Mouse (Mus musculus) kidney, adult 8-10 months (tissue): Measurements from ENCODE around the gene Lrfn2.

ENCODE experiments used
- DNase-seq, 2 experiments: peaks; one replicate each; pipeline ENCODE4 v3.0.0; 2022

Lrfn2 gene

GRCm38 (mm10) chr17:49037163-49037950, 105.2 kb downstream of the Lrfn2 start:
- no peak for DNase-seq

DNA sequence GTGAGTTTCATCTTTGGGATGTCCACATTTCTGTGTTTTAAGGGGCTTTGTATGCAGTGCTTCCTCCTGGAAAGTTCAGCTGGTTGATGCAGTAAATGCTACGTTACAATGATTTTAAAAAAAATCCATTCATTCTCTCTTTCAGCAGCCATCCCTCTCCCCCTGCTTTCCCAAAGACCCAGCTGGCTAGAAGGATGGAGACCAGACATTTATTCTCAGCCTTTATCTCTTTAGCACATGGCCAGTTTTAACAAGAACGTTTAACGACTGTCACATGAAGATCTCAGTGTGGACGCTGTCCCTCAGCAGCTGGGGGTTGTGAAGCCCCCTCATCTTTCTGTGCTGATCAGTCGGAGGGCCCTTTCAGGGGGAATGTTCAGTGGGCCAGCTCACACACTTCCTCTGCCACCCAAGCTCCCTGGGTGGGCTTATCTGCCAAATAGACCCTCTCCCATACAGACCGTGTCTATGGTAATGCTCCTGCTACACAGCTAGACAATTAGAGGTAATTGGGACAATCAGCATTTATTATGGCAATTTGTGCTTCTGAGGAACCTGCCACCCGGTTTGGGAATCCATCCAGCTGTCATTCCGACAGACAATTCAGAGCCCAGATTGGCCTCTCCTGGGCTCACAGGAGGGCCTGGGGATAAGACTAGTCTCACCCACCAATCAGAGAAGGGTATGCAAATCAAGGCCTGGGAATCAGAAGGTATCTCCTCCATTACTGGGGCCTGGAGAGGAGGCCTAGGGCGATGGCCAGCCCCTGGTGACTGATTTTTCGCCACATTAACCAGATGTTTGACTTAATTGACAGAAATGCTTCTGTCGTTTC, 111.8 kb downstream of the Lrfn2 start:
- no peak for DNase-seq

- peak in 1 of 2 experiments; percentile 18 for DNase-seq
Measured at GRCm38 (mm10) chr17:49047921-49048320, 115.7 kb downstream of the Lrfn2 start.

DNA sequence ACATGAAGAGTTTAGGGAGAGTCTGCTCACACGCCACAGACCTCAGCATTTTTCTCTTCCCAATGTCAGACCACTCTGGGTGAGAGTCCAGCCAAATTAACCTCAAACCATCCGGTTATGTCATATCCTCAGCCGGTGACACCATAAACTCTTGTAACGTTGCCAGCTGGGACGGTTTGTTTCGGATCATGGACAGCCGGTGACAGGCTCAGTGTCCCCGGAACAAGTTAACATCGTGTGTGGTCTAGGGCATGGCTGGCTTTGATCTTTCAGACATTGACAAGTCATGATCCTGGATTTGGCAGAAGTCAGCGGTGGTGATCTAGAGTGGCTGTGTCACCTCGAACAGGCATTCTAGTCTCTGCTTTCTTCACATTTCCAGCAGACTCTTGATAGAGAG, 119.1 kb downstream of the Lrfn2 start:
- DNase-seq = peak in 1 of 2 experiments; percentile 9

DNA sequence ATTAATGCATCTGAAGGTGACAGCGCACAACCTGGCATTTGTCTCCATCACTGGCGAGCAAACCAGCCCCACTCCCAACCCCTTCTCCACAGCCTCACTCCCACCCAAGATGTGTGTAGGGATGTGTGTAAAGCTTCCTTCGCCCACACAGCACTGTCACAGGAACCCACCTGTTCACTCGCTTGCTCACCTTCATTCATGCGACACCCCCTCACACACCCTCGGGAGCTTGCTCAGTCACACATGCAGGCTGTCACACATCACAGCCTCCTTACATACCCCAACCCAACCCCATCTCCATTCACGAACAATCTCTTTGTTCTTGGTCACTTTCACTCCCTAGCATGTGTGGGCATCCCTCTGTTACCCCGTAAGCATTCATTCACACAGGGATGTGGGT, 129.0 kb downstream of the Lrfn2 start:
- DNase-seq = no peak

DNA sequence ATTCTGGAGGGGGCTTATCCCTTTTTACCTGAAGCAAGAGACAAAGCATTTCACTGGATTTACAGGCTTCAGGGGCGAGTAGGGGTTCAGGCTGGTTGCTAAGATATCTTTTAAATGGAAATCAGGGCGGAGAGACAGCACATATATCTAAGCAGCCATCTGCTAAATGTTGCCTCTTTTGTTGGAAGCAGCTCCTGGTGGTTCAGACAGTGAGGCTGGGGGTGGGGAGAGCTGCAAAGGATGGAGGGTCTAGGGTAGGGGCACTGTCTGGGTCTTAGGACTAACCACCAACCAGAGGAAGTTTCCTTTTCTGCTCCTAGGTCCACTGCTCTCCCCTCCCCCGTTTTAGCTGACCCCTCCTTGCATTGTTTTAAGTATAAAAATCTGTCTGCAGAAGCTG, 131.6 kb downstream of the Lrfn2 start:
- no peak for DNase-seq

DNA sequence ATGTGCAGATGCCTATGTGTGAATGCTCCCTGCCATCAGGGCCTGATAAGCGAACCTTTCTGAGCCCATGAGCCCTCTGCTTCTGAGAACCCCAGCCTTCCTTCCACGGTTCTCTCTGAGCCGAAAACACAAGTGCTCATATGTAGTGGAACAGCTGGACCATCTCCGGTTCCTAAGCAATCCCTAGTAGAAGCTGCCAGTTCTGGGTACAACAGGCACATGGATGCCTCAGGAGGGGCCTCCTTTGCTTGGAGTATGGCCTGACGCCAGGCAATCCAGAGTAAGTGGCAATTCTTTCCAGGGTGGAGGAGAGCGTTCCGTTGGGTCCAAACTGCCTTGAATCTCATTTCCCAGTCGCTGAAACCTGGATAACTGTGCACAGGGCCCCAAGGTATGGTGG, 132.3 kb downstream of the Lrfn2 start:
- no peak for DNase-seq

DNA sequence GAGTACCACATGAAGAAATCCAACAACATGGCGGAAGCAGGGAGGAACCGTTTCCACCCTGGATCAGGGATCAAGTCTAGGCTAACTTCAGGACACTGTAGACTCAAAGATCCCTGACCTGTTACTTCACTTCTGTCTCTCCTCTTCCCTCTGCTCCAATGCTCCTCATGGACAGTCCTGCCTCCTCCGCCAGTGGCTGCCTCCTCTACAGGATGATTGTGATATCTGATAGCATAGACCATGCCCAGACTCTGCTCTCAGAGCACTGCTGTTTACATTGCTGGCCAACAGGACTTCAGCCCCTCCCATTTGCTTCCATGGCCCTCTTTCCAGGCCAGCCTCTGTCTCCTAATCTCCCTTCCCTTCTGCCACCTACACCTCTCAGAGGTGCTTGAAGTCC, 132.9 kb downstream of the Lrfn2 start:
- no peak for DNase-seq

- DNase-seq = no peak
Measured at GRCm38 (mm10) chr17:49066748-49067147, 134.6 kb downstream of the Lrfn2 start.

- no peak for DNase-seq
Measured at GRCm38 (mm10) chr17:49078168-49078567, 146.0 kb downstream of the Lrfn2 start.

DNA sequence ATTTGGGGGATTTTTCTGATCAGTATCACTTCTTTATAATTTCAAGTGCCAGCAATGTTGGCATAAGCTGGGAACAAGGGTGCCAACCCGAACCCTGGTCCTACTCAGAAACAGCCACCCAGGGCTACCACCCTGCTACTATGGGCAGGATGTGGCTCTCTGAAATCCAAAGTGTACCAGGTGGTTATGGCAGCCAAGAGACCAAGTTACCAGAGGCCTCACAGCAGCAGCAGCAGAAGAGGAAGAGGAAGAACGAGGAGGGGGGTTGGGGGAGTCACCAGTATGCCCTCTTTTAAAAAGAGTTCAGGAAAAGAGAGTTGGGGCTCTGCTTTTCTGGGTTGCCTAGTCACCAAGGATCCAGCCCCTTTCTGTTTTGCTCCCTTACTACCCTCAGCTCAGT, 147.5 kb downstream of the Lrfn2 start:
- DNase-seq = no peak

GRCm38 (mm10) chr17:49083594-49084380, 151.6 kb downstream of the Lrfn2 start:
- DNase-seq = no peak

DNA sequence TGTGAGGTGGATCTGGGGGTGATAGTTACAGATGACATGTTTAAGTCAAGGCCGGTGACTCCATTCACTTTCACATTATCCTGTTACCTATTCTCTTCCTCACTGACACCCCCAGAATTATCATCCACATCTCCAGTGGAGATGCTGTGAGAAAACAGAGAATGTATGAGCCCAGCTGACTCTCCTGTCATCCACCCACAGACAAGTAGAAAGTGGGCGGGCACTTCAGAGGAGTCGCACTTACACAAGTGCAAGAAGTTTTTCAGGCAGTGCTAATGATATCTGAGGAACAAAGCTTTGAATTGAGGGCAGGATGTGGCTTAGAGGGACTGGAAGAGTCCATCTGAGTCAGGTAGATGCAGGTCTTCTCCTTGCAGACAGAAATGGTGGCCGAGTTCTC, 152.9 kb downstream of the Lrfn2 start:
- DNase-seq = no peak

DNA sequence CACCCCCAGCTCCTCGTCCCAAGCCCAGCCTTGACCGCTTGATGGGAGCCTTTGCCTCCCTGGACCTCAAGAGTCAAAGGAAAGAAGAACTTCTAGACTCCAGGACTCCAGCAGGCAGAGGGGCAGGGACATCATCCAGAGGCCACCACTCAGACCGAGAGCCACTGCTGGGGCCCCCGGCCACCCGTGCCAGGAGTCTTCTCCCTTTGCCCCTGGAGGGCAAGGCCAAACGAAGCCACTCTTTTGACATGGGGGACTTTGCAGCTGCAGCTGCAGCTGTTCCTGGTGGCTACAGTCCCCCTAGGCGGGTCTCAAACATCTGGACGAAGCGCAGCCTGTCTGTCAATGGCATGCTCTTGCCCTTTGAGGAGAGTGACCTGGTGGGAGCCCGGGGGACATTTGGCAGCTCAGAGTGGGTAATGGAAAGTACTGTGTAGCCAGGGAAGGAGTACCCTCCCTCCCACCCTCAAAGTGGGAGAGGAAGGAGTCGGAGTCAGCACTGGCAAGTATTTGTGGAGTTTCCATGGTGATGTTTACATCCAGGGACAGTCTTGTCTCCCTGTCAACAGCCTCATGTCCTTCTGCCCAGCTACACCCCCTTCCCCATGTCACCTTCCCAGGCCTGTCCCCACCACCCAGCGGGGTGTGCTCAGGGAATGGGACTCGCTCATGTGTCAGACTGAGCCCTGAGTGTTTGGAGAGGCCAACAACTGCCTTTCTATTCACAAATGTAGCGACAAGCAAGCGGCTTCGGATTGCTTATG, 164.8 kb downstream of the Lrfn2 start:
- no peak for DNase-seq

GRCm38 (mm10) chr17:49111399-49111798, 179.2 kb downstream of the Lrfn2 start:
- no peak for DNase-seq

- DNase-seq = no peak
Measured at GRCm38 (mm10) chr17:49111911-49112310, 179.7 kb downstream of the Lrfn2 start.

GRCm38 (mm10) chr17:49113336-49113735, 181.2 kb downstream of the Lrfn2 start:
- no peak for DNase-seq

DNA sequence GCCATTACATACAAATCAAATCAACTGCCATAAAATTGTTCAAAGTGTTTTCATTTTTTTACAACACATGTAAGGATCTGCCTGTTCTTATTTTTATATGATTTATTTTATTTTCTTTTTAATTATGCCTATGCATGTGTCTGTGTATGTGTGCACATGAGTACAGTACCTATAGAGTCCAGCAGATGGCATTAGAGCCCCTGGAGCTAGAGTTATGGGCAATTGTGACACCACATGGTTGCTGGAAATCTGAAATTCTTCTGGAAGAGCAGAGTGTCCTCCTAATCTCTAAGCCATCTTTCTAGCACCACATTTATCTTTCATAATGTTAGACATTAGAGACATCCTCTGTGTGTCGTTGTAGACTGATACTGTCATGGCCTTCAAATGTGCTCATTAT, 192.0 kb downstream of the Lrfn2 start:
- no peak for DNase-seq

GRCm38 (mm10) chr17:49124642-49125041, 192.5 kb downstream of the Lrfn2 start:
- DNase-seq = no peak
